19 mouse cellular contexts compared by ENCODE assay signal in the genomic region with DNA sequence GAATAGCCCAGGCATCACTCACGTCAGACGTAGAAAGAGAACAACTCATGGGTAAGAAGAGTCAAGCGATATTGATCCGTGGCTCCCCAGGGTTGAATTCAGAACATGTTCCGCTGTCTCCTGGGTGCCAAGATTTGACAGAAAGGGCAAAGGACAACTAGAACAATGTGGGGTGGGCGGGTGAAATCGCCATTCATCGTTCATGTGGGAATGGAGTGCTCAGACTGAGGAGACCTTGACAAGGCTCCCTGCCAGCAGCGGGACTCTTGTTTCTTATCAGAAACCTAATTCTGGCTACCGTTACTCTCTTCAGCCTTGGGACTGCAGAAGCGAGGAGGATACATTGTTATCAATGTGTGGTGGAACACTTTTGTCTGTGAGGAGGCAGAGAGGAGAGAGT. TPM values are rescaled to one million over a fixed set of nuclear protein-coding genes. Genes with fewer than 3 reads are reported as not detected.
DNase-seq lines count a peak whose midpoint lies in the region; ATAC-seq and TF ChIP-seq lines count a peak whose summit lies in the region.
"Had no signal": no experiment of that assay in that cellular context is flagged by ENCODE, and none has a peak within 500 bp of the region (broad histone marks: within the 10 kb centered on the region; RNA-seq: fewer than 3 reads in every experiment).

No protein-coding gene starts in this region.

- H3K4me3 ChIP-seq in hindbrain, postnatal 0 days (ENCODE audit: low read length), result no peak overlapping the region
- H3K4me3 ChIP-seq in hindbrain, embryonic 12.5 days, result no peak overlapping the region
- H3K4me3 ChIP-seq: embryonic facial prominence, embryonic 10.5 days; left cerebral cortex, adult 2 months; liver, embryonic 13.5 days had no signal

- no peaks in the 10 kb centered on the region for H3K27me3 ChIP-seq in hindbrain, postnatal 0 days (ENCODE audit: insufficient read depth, low read length)
- peaks cover 45% of the 10 kb centered on the region for H3K27me3 ChIP-seq in hindbrain, embryonic 12.5 days

- DNase-seq in hindbrain, postnatal 0 days (ENCODE audit: low spot score), result no peak
- DNase-seq in adrenal gland, adult 8-10 months, result peak; percentile 13
- peak; percentile 27 for DNase-seq in adrenal gland, postnatal 25 days
- DNase-seq in thymus, postnatal 4 days, result no peak
- DNase-seq in kidney, postnatal 14 days, result no peak
- DNase-seq: cerebellum, adult 2 months; kidney, postnatal 36 days; liver, embryonic 13.5 days; lung, postnatal 36 days had no signal

- H3K4me2 ChIP-seq in hindbrain, postnatal 0 days (ENCODE audit: low read depth, low read length), result peak overlapping the region; percentile 7; the same call in 1 of the 2 replicates
- no peak overlapping the region; the same call in 1 of the 2 replicates for H3K4me2 ChIP-seq in hindbrain, embryonic 12.5 days (replicated peaks)
- H3K4me2 ChIP-seq: liver, embryonic 13.5 days had no signal

- TF ChIP-seq CTCF in hindbrain, postnatal 0 days (IDR thresholded peaks at IDR 0.05; ENCODE audit: low read depth), result no peak

- ATAC-seq in hindbrain, postnatal 0 days, result no peak
- ATAC-seq in hindbrain, embryonic 12.5 days (ENCODE audit: low FRiP score), result no peak
- peak; percentile 58 for ATAC-seq in megakaryocyte-erythroid progenitor cell, adult 5-6 weeks (replicated peaks; ENCODE audit: low FRiP score, low TSS enrichment, poor library complexity, severe bottlenecking)
- ATAC-seq: intestine, embryonic 16.5 days had no signal

- no peaks in the 10 kb centered on the region for H3K36me3 ChIP-seq in hindbrain, postnatal 0 days (ENCODE audit: insufficient read depth, low read length)
- no peaks in the 10 kb centered on the region for H3K36me3 ChIP-seq in hindbrain, embryonic 12.5 days
- H3K36me3 ChIP-seq: embryonic facial prominence, embryonic 10.5 days; liver, embryonic 13.5 days had no signal

- H3K9ac ChIP-seq in hindbrain, postnatal 0 days (replicated peaks; ENCODE audit: low read length), result no peak overlapping the region
- H3K9ac ChIP-seq in hindbrain, embryonic 12.5 days, result no peak overlapping the region
- H3K9ac ChIP-seq: liver, embryonic 13.5 days had no signal

- no peaks in the 10 kb centered on the region for H3K4me1 ChIP-seq in hindbrain, postnatal 0 days (ENCODE audit: insufficient read depth, low read length)
- H3K4me1 ChIP-seq in hindbrain, embryonic 12.5 days, result peaks cover 5% of the 10 kb centered on the region
- H3K4me1 ChIP-seq: liver, embryonic 13.5 days had no signal

- no peak overlapping the region for H3K27ac ChIP-seq in hindbrain, postnatal 0 days
- no peak overlapping the region for H3K27ac ChIP-seq in hindbrain, embryonic 12.5 days
- H3K27ac ChIP-seq: embryonic facial prominence, embryonic 10.5 days; left cerebral cortex, adult 2 months; liver, embryonic 13.5 days had no signal

- WGBS in hindbrain, postnatal 0 days, result 17% methylated on average over 11 of the region's 11 CpGs
- 10% methylated on average over 11 of the region's 11 CpGs for WGBS in hindbrain, embryonic 12.5 days

- no peaks in the 10 kb centered on the region for H3K9me3 ChIP-seq in hindbrain, postnatal 0 days (ENCODE audit: low read length)
- no peaks in the 10 kb centered on the region for H3K9me3 ChIP-seq in hindbrain, embryonic 12.5 days (replicated peaks)
- H3K9me3 ChIP-seq: embryonic facial prominence, embryonic 10.5 days; liver, embryonic 13.5 days had no signal

RNA-seq across cellular contexts. Expression of a gene that starts 35.3 kb away (rescaled TPM):
- 1,071 and 1,180 TPM in 2 replicates for total RNA-seq in hindbrain, postnatal 0 days (2014; rRNA removed)
- 1,213 and 1,215 TPM in 2 replicates for polyA plus RNA-seq in hindbrain, postnatal 0 days (2015; fragmentation: Nextera tagmentation; extraction: Ambion mirVana)
- polyA plus RNA-seq in hindbrain, embryonic 12.5 days (2016; fragmentation: Nextera tagmentation; extraction: Ambion mirVana), result 561 and 574 TPM in 2 replicates
- 100 to 1,000 TPM; 161 to 210 (median 183) TPM for total RNA-seq in adrenal gland, adult 8-10 months (2022)
- 134 and 159 TPM in 2 replicates for total RNA-seq in adrenal gland, postnatal 25 days (2021)
- total RNA-seq in megakaryocyte-erythroid progenitor cell, adult 5-6 weeks (2014; fragmentation: Nextera tagmentation), result 51.8 and 73.7 TPM in 2 replicates
- 122 and 140 TPM in 2 replicates for total RNA-seq in megakaryocyte-erythroid progenitor cell, adult 5-6 weeks (2017)

RNA-seq across cellular contexts. Expression of a gene that starts 48.1 kb away (rescaled TPM):
- total RNA-seq in hindbrain, postnatal 0 days (2014; rRNA removed), result 0.52 TPM in 1 of 2 replicates, not detected in the other
- polyA plus RNA-seq in hindbrain, postnatal 0 days (2015; fragmentation: Nextera tagmentation; extraction: Ambion mirVana), result 0.11 and 0.15 TPM in 2 replicates
- 1.2 and 2.8 TPM in 2 replicates for polyA plus RNA-seq in hindbrain, embryonic 12.5 days (2016; fragmentation: Nextera tagmentation; extraction: Ambion mirVana)
- total RNA-seq in adrenal gland, adult 8-10 months (2022), result under 1 TPM in 1 of 4 experiments, not detected in 3; 0.49 TPM
- not detected in 2 replicates for total RNA-seq in adrenal gland, postnatal 25 days (2021)
- total RNA-seq in megakaryocyte-erythroid progenitor cell, adult 5-6 weeks (2014; fragmentation: Nextera tagmentation), result not detected in 2 replicates
- not detected in 2 replicates for total RNA-seq in megakaryocyte-erythroid progenitor cell, adult 5-6 weeks (2017)
- total RNA-seq: CH12.LX; left cerebral cortex, adult 2 months; monocyte, adult 5-6 weeks had no signal
- polyA plus RNA-seq: cerebellum, adult 2 months; gonadal fat pad, adult 2 months; intestine, embryonic 16.5 days; small intestine, adult 2 months; stomach, embryonic 16.5 days had no signal

Comparison
In these comparisons a context has a peak if more than half of its experiments do, and no peak if none do; other contexts are left out.
1. DNase-seq: peak in adrenal gland, adult 8-10 months (single experiment) and adrenal gland, postnatal 25 days (single experiment); none in hindbrain, postnatal 0 days (single experiment), thymus, postnatal 4 days (single experiment) and kidney, postnatal 14 days (single experiment).